Mouse (Mus musculus): ENCODE measurements around the gene Akt1. TPM values are rescaled to one million over a fixed set of nuclear protein-coding genes. Genes with fewer than 3 reads are reported as not detected.

Gene Akt1
- polyA plus RNA-seq, 1 experiment from 2014 or later, result 99.4 TPM

- Histone ChIP-seq H3K27me3 (ENCODE audit: control insufficient read depth, insufficient read depth, low read length) (no peaks in the 10 kb centered on the region), H3K4me3 (ENCODE audit: low read depth, low read length) (peak overlapping the region; percentile 82), H3K9me3 (ENCODE audit: control insufficient read depth, low read length) (no peaks in the 10 kb centered on the region), H3K27ac (ENCODE audit: low read depth, low read length) (no peak overlapping the region), H3K36me3 (ENCODE audit: control insufficient read depth, insufficient read depth, low read length) (peaks cover 5% of the 10 kb centered on the region; the same call in 1 of the 2 replicates), H3K4me2 (ENCODE audit: low read depth, low read length, severe bottlenecking) (peak overlapping the region; percentile 69), H3K4me1 (replicated peaks; ENCODE audit: control insufficient read depth, insufficient read depth, low read length) (no peaks in the 10 kb centered on the region; the same call in 1 of the 2 replicates), H3K9ac (ENCODE audit: low read length) (peak overlapping the region; percentile 82)
- ATAC-seq (replicated peaks; ENCODE audit: low FRiP score) (no peak), DNase-seq (ENCODE audit: low spot score) (no peak)
- 63% methylated on average over 6 of the region's 6 CpGs for WGBS
These were observed 28.5 kb downstream of the Akt1 start for GRCm38 (mm10) chr12:112646139-112646538.

- H3K27ac ChIP-seq (ENCODE audit: low read depth, low read length), result peak overlapping the region; percentile 43
- no peaks in the 10 kb centered on the region; the same call in 1 of the 2 replicates for H3K4me1 ChIP-seq (replicated peaks; ENCODE audit: control insufficient read depth, insufficient read depth, low read length)
- peak overlapping the region; percentile 69 for H3K4me2 ChIP-seq (ENCODE audit: low read depth, low read length, severe bottlenecking)
- peaks cover 5% of the 10 kb centered on the region; the same call in 1 of the 2 replicates for H3K36me3 ChIP-seq (ENCODE audit: control insufficient read depth, insufficient read depth, low read length)
- no peak for ATAC-seq (replicated peaks; ENCODE audit: low FRiP score)
- H3K27me3 ChIP-seq (ENCODE audit: control insufficient read depth, insufficient read depth, low read length), result no peaks in the 10 kb centered on the region
- DNase-seq (ENCODE audit: low spot score), result peak; percentile 84
- peak overlapping the region; percentile 82 for H3K9ac ChIP-seq (ENCODE audit: low read length)
- peak overlapping the region; percentile 82 for H3K4me3 ChIP-seq (ENCODE audit: low read depth, low read length)
- WGBS, result under 1% methylated on average over 74 of the region's 75 CpGs
- no peaks in the 10 kb centered on the region for H3K9me3 ChIP-seq (ENCODE audit: control insufficient read depth, low read length)
These were observed 29.7 kb downstream of the Akt1 start for GRCm38 (mm10) chr12:112644855-112645506.

DNA sequence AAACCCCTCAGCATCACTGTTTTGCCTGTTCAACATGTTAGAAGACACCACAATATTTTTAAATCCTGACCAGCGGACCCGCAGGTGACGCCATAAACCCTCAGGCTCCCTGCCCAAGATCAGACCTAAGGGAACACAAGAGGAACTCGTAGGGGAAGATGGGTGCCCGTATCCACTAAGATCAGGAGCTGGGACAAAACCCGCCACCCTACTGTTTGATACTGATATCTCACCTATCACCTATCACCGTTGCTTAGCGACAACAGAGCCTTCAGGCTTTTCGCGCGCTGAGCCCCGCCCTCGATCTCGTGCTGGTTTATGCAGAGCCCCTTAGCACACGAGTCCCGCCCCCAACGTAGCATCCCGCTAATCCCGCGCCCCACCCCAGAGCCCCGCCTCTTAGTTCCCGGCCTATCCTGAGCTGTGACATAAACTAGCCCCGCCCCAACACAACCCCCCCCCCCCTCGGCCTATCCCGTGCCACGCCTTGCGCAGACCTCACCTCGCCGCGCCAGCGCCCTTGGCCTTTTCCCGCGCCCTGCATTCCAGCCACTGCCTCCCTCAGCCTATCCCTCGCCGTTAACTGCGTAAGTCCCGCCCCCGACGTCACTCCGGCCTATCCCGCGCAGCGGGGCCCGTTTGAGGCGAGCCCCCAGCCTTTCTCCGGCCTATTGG, 30.4 kb downstream of the Akt1 start, which contains the start of gene Siva1:
Gene Siva1, plus strand, starts transcription at position 500 of the 675 bp plus-strand sequence.
- H3K27me3 ChIP-seq (ENCODE audit: control insufficient read depth, insufficient read depth, low read length), result no peaks in the 10 kb centered on the region
- H3K27ac ChIP-seq (ENCODE audit: low read depth, low read length), result peak within 1 kb of the TSS; percentile 43
- H3K4me2 ChIP-seq (ENCODE audit: low read depth, low read length, severe bottlenecking), result peak within 1 kb of the TSS; percentile 69
- no peaks in the 10 kb centered on the region; the same call in 1 of the 2 replicates for H3K4me1 ChIP-seq (replicated peaks; ENCODE audit: control insufficient read depth, insufficient read depth, low read length)
- 2% methylated on average over 46 of the region's 46 CpGs for WGBS
- ATAC-seq (replicated peaks; ENCODE audit: low FRiP score) (peak; percentile 97), DNase-seq (ENCODE audit: low spot score) (peak; percentile 100)
- peak within 1 kb of the TSS; percentile 82 for H3K9ac ChIP-seq (ENCODE audit: low read length)
- H3K4me3 ChIP-seq (ENCODE audit: low read depth, low read length), result peak within 1 kb of the TSS; percentile 82
- H3K9me3 ChIP-seq (ENCODE audit: control insufficient read depth, low read length), result no peaks in the 10 kb centered on the region
- peaks cover under 1% of the 10 kb centered on the region; the same call in 1 of the 2 replicates for H3K36me3 ChIP-seq (ENCODE audit: control insufficient read depth, insufficient read depth, low read length)

- H3K9ac ChIP-seq (ENCODE audit: low read length), result no peak overlapping the region
- H3K36me3 ChIP-seq (ENCODE audit: control insufficient read depth, insufficient read depth, low read length), result no peaks in the 10 kb centered on the region; the same call in 1 of the 2 replicates
- no peaks in the 10 kb centered on the region for H3K27me3 ChIP-seq (ENCODE audit: control insufficient read depth, insufficient read depth, low read length)
- no peaks in the 10 kb centered on the region for H3K9me3 ChIP-seq (ENCODE audit: control insufficient read depth, low read length)
- no peak overlapping the region for H3K4me2 ChIP-seq (ENCODE audit: low read depth, low read length, severe bottlenecking)
- DNase-seq (ENCODE audit: low spot score), result no peak
- 92% methylated on average over 6 of the region's 6 CpGs for WGBS
- H3K27ac ChIP-seq (ENCODE audit: low read depth, low read length), result no peak overlapping the region
- H3K4me1 ChIP-seq (replicated peaks; ENCODE audit: control insufficient read depth, insufficient read depth, low read length), result no peaks in the 10 kb centered on the region; the same call in 1 of the 2 replicates
- H3K4me3 ChIP-seq (ENCODE audit: low read depth, low read length), result no peak overlapping the region
- no peak for ATAC-seq (replicated peaks; ENCODE audit: low FRiP score)
These were observed 31.6 kb downstream of the Akt1 start for GRCm38 (mm10) chr12:112643126-112643525.

- H3K9me3 ChIP-seq (ENCODE audit: control insufficient read depth, low read length), result no peaks in the 10 kb centered on the region
- no peak for ATAC-seq (replicated peaks; ENCODE audit: low FRiP score)
- H3K27me3 ChIP-seq (ENCODE audit: control insufficient read depth, insufficient read depth, low read length), result no peaks in the 10 kb centered on the region
- no peak overlapping the region for H3K9ac ChIP-seq (ENCODE audit: low read length)
- no peak for DNase-seq (ENCODE audit: low spot score)
- H3K36me3 ChIP-seq (ENCODE audit: control insufficient read depth, insufficient read depth, low read length), result no peaks in the 10 kb centered on the region
- no peaks in the 10 kb centered on the region for H3K4me1 ChIP-seq (replicated peaks; ENCODE audit: control insufficient read depth, insufficient read depth, low read length)
- 89% methylated on average over 10 of the region's 10 CpGs for WGBS
- no peak overlapping the region for H3K27ac ChIP-seq (ENCODE audit: low read depth, low read length)
- no peak overlapping the region for H3K4me3 ChIP-seq (ENCODE audit: low read depth, low read length)
- no peak overlapping the region for H3K4me2 ChIP-seq (ENCODE audit: low read depth, low read length, severe bottlenecking)
These were observed 35.2 kb downstream of the Akt1 start for GRCm38 (mm10) chr12:112639526-112639925.

- 79% methylated on average over 9 of the region's 9 CpGs for WGBS
- no peak for ATAC-seq (replicated peaks; ENCODE audit: low FRiP score)
- Histone ChIP-seq H3K27me3 (ENCODE audit: control insufficient read depth, insufficient read depth, low read length) (no peaks in the 10 kb centered on the region), H3K4me1 (replicated peaks; ENCODE audit: control insufficient read depth, insufficient read depth, low read length) (peaks cover 4% of the 10 kb centered on the region; the same call in 1 of the 2 replicates), H3K36me3 (ENCODE audit: control insufficient read depth, insufficient read depth, low read length) (no peaks in the 10 kb centered on the region), H3K27ac (ENCODE audit: low read depth, low read length) (no peak overlapping the region), H3K9me3 (ENCODE audit: control insufficient read depth, low read length) (no peaks in the 10 kb centered on the region), H3K4me2 (ENCODE audit: low read depth, low read length, severe bottlenecking) (no peak overlapping the region), H3K4me3 (ENCODE audit: low read depth, low read length) (no peak overlapping the region), H3K9ac (ENCODE audit: low read length) (no peak overlapping the region)
- DNase-seq (ENCODE audit: low spot score), result no peak
These were observed 41.0 kb downstream of the Akt1 start for GRCm38 (mm10) chr12:112633686-112634085.

GRCm38 (mm10) chr12:112632907-112633306, 41.8 kb downstream of the Akt1 start:
- Histone ChIP-seq H3K9me3 (ENCODE audit: control insufficient read depth, low read length) (no peaks in the 10 kb centered on the region), H3K36me3 (ENCODE audit: control insufficient read depth, insufficient read depth, low read length) (no peaks in the 10 kb centered on the region), H3K27ac (ENCODE audit: low read depth, low read length) (no peak overlapping the region), H3K9ac (ENCODE audit: low read length) (no peak overlapping the region), H3K4me1 (replicated peaks; ENCODE audit: control insufficient read depth, insufficient read depth, low read length) (peaks cover 4% of the 10 kb centered on the region; the same call in 1 of the 2 replicates), H3K4me2 (ENCODE audit: low read depth, low read length, severe bottlenecking) (no peak overlapping the region), H3K27me3 (ENCODE audit: control insufficient read depth, insufficient read depth, low read length) (no peaks in the 10 kb centered on the region), H3K4me3 (ENCODE audit: low read depth, low read length) (no peak overlapping the region)
- WGBS, result 86% methylated on average over 5 of the region's 5 CpGs
- DNase-seq (ENCODE audit: low spot score) (no peak), ATAC-seq (replicated peaks; ENCODE audit: low FRiP score) (no peak)

GRCm38 (mm10) chr12:112632084-112632777, 42.5 kb downstream of the Akt1 start:
- ATAC-seq (replicated peaks; ENCODE audit: low FRiP score), result no peak
- Histone ChIP-seq H3K4me3 (ENCODE audit: low read depth, low read length) (no peak overlapping the region), H3K27ac (ENCODE audit: low read depth, low read length) (no peak overlapping the region), H3K4me1 (replicated peaks; ENCODE audit: control insufficient read depth, insufficient read depth, low read length) (peaks cover 4% of the 10 kb centered on the region; the same call in 1 of the 2 replicates), H3K9me3 (ENCODE audit: control insufficient read depth, low read length) (no peaks in the 10 kb centered on the region), H3K36me3 (ENCODE audit: control insufficient read depth, insufficient read depth, low read length) (no peaks in the 10 kb centered on the region), H3K27me3 (ENCODE audit: control insufficient read depth, insufficient read depth, low read length) (no peaks in the 10 kb centered on the region), H3K4me2 (ENCODE audit: low read depth, low read length, severe bottlenecking) (no peak overlapping the region), H3K9ac (ENCODE audit: low read length) (no peak overlapping the region)
- DNase-seq (ENCODE audit: low spot score), result no peak
- 80% methylated on average over 11 of the region's 11 CpGs for whole genome bisulfite sequencing

Measured in forebrain, embryonic 11.5 days (tissue).